Mouse (Mus musculus): ENCODE data around the gene B4galt3.

B4galt3 gene

DNA sequence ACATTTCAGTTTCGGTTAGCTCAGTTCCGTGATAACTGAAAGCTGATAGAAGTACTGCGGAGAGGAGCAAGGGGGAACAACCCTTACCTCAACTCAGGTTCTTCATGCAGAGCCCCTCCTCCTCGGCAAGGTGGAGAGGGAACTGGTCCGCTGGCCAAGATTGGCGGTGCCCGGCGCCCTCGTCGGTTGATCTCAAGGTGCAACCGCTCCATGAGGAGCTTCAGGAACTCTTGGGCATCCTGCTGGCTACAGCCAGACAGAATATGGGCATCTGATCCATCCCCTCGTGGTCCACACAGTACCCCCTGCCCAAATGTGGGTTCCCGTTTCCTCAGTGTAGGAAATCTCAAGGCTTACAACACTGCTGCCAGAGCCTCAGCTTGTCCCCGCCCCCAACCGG lies 14.4 kb downstream of the B4galt3 start:
- DNase-seq (ENCODE audit: low spot score in 2 of 2): peak in 1 of 2 experiments; percentile 31

DNA sequence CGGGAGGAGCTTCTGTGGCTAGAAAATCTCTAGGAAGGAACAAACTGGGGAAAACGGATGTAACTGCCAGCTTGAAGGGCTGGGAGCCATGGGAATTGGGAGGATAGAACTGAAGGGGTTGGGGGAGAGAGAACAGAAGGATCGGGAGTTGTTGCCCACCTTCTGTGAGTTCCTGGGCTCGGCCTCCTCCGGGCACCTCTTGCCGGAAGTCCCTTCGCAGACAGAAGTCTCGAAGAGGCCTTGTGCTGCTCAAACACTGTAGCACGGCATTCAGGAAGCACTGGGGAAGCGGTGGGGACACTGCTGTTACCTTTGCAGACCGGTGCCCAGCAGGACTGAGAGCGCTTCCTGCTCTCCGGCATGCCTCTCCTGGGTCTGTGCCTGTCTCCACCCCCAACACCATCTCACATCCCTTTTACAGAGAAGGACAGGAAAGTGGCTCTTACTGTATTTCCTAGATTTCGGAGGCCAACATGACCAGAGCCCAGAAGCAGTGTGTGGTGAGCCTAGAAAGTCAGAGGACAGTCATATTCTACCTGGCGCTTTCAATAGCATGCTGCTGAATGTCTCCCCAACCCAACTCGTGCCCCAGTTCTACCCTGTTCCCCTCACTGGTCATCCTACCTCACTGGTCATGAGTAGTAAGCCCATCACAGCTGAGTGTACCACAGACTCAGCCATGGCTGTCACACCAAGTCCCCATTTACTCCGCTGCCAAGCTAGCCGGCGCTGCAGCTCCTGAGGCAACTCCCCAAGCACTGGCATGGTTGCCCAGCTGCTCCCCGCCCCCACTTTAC lies 15.2 kb downstream of the B4galt3 start:
- peak; percentile 26 to 34 for DNase-seq (ENCODE audit: low spot score in 2 of 2)

DNA sequence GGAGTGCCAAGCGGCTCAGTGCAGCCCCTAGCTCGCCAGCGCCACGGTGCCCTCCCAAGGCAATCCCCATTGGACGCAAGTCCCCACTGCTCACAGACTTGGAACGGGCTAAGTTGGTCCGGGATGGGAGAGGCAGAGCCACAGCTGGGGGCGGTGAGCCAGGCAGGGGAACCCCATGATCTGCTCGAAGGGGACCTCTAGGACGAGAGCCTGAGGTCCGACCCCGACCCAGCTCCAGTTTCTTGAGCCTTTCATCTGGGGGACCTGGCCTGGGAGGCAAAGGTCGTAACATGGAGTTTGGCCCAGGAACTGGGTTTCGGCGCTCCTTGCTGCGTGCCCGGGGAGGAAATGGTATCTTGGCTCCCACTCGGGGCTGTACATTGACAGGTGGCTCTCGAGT lies 16.4 kb downstream of the B4galt3 start:
- DNase-seq (ENCODE audit: low spot score in 2 of 2): peak; percentile 42 to 56

DNA sequence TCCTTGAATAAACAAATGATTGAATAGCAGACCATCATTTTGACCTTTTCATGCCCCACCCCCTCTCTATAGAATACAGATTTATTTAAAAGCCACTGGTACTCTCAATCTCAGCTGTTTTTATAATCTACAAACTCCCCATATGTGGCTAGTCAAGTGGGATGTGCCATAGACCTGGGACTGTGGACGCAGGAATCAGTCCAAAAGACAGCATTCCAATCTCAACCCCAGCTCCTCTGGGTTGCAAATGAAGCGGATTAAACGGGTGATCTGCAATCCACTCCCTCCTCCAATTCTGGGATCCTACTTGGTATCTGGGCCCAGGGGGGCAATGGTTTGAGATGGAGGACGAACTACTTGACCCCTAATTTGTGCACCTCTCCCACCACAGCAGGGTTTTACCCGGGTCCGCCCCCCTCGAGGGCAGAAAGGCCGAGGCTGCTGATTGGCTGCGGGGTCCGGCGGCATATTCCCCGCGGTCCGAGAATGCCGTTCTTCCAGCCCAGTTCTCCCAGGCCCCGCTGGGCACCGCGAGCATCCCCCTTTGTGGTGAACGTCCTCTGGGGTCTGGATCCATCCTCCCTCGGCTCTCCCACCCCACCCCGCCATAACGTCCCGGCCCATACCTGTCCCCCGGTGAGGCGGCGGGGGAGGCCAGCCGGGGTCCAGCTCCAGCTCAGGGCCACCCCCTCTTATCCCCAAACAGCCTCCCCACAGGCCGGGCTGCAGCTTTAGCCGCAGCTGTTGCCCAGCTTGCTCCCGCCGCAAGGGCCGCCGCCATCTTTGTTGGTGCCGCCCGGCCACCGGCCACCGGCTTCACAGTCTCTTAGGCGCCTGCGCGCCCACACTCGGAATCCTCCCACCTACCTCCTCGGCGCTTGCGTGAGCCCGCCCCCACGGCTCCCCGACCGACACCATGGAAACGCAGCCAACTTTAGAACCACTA lies 17.3 kb downstream of the B4galt3 start, which contains the start of gene Usp21:
Gene Usp21, minus strand, starts transcription at position 856 of the 946 bp plus-strand sequence.
- DNase-seq (ENCODE audit: low spot score in 2 of 2): peak; percentile 97 to 98

DNA sequence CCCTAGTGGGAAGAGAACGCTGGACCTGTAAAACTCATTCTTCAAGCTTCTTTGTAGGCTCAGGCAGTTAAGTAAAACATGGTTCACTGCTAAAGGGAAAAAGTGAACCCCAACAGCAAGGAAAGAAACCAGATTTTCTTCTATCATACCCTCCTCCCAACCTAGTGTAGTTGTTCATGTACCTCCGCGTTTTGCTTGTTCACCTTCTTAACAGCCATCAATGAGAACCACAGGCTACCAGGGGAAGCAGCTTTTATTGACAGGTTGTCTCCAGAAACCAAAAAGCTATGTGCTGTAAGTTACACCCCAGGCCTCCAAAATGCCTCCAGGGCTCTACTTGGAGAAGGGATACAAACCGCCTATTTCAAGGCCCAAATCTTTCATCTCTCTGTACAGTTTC lies 18.2 kb downstream of the B4galt3 start:
- no peak for DNase-seq (ENCODE audit: low spot score in 2 of 2)

DNA sequence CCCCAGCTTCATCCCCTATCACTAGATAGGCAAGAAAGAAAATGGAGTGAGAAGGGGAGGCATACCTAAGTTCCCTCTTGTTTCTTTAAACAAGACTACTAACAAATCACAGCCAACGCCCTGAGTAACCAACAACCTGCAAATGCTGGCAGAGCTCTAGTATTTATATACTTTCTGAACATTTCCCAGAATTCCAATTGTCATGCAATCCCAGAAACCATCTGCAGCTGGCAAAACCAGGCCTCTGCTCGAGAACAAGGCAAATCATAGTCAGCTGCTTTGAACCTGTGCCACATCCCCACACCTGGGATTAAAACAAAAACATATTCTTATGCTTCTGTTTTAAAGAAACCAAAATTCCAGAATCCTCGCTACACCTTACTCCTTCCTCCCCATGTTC lies 23.2 kb downstream of the B4galt3 start:
- DNase-seq (ENCODE audit: low spot score in 2 of 2): no peak

DNA sequence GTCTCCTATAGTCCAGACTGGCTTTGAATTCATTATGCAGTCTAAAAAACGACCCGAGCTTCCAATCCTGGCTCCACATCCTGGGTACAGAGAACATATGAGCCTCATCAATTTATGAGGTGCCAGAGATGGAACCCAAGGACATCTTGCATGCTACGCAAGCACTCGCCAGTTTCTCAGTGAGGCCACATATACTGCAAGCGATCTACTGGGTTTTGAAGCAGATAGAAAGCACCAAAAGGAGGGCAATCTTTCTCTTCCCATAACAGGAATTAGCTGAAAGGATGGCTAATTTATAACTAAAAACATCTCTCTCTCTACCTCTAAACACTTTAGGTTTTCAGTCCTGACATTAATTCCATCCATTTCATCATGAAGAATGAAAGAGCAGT lies 23.8 kb downstream of the B4galt3 start:
- DNase-seq (ENCODE audit: low spot score in 2 of 2): peak in 1 of 2 experiments; percentile 36

DNA sequence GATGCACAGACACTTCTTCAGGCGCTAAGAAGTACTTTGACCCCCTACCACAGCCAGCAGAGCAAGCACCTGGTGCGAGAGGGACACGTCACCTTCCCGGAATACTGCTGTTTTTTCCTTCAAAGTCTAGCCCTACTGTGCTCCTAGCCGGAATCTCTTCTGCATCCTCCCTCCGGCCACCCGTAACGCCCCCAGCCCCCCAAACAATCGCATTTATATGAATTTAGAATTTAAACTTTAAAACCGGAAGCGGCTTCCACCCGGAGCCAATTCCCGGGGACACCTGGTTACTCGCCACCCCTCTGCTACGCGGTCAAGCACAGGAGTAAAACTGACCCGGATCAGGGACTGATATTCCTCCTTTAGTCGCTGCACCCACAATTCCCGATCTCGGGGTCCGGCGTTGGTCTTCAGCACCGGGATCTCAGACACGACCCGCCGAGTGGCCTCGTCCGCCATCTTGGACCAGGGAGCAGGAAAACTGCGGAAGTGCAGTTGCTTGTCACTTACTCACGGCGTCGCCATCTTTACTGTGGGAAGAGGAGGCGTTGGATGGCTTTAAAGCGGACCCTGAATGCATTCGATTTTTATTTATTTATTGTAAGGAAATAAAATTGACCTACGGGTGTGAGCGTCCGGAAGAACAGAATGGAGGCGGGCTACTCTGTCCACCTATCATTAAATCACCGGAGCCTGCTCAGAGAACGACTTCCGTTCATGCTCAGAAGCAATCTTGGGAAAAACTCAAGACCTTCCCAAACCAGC lies 24.4 kb downstream of the B4galt3 start, which contains the start of gene Ufc1:
Gene Ufc1, minus strand, starts transcription at position 727 of the 765 bp plus-strand sequence.
- DNase-seq (ENCODE audit: low spot score in 2 of 2): peak; percentile 87 to 91

DNA sequence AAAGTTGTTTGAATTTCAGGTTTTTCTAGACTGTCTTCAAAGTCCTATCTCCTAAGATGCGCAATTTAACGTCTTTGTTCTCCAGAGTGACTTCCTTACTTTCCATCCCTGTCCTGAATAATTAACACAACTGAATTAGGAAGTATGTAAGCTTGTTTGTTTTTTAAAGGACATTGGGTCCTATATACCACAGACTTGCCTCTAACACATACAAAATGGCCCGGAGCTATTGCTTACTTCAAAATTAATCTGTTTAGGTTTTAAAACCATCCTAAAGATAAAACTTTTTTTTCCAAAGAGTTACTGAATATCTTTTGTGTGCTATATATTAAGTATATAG lies 24.9 kb downstream of the B4galt3 start:
- no peak for DNase-seq (ENCODE audit: low spot score in 2 of 2)

DNA sequence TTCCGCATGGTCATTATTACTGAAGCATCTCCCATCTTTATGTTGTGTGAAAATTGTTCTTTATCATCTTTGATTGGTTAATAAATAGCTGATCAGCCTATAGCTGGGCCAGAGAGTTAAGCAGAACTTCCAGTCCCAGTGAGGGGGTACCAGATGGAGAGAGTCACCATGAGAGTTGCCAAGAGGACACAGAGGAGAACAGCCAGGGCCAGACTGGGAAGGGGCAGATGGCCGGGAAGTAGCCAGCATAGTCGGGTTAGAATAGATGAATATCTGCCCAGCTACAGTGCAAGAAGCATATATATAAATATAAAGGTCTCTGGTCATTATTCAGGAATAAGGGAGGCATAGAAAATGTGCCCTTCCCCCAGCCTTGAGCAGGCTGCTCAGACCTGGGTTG lies 28.1 kb downstream of the B4galt3 start:
- no peak for DNase-seq (ENCODE audit: low spot score in 2 of 2)

DNA sequence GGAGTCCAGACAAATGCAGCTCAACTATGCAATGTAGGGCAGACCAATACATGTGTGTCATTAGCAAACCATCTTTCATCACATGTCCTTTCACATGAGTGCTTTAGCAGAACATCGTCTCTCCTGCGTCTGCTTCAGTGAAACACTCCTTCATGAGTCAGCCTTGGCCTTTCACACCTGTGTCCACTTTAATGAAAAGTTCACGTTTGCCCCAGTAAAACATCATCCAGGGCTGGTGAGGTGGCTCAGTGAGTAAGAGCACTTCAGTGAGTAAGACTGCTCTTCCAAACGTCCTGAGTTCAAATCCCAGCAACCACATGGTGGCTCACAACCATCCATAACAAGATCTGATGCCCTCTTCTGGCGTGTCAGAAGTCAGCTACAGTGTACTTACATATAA lies 36.0 kb downstream of the B4galt3 start:
- DNase-seq (ENCODE audit: low spot score in 2 of 2): peak in 1 of 2 experiments; percentile 10

DNA sequence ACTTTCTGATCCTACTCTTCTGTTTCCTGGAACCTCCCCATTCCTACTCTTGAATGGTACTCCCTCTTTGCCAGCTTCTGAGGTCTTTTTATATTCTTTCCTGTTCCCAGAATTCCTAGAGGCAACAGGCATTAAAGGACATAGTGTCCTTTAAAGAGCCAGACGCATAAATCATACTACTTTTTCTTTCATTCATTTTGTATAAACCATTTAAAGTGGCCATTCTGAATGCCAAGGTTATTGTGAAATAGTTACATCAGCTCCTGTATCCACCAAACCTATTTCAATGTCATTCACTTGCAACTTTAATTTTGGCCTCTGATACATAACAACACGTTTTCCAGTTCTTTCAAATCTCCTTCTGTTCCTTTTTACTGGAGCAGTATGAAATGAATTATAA lies 39.2 kb downstream of the B4galt3 start:
- no peak for DNase-seq (ENCODE audit: low spot score in 2 of 2)

DNA sequence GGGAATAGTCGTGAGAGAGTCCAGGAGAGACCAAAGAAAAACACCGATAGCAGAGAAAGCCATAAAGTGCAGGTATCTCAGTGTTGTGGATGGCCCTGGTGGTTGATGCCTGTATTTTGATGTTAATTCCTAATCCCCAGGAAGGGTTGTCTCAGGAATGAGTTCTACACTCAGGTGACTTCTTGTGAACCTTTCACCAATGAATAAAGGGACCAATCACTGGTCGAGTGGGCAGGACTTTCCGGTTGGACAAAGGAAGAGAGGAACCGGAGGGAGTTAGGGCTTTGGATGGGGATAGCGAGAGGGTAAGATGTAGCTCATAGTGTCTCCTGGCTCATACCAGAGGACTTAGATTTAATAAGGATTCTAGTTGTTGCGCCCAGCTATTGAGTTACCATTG lies 49.6 kb downstream of the B4galt3 start:
- no peak for DNase-seq (ENCODE audit: low spot score in 2 of 2)

DNA sequence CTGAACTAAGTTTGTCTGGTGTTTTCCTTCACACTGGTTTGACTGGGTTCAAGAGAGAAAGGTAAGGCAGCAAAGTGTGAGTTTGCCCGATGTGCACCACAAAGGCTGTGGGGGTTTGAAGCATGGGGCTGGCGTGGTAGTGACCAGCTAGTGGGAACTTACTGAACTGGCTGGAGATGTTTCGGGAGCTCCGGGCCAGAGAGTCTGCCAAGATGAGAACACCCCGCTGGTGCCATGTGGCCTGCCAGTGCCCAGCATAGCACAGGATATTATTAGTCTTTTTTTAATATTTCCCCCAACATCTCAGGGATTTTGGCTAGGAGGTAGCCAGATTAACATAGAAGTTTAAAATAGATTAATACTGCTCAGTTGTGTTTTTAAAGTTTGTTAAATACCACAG lies 50.0 kb downstream of the B4galt3 start:
- no peak for DNase-seq (ENCODE audit: low spot score in 2 of 2)

DNA sequence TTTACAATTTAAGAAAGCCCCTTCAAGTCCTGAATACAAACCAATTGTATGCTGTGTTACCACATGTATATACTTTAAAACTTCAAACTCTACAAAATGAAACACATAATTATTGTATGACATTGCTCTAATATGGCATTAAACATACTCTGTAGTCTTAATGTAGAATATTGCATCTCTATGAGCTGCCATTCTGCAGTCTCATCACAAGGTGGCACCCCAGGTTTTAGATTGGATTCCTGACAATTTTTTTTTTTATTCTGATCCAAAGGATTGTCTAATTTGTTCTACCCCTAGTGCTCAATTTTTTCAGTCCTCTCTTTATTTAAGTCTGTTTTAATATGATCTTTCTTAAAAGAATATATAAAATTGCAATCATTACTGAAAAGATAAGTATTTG lies 51.3 kb downstream of the B4galt3 start:
- DNase-seq (ENCODE audit: low spot score in 2 of 2): no peak

DNA sequence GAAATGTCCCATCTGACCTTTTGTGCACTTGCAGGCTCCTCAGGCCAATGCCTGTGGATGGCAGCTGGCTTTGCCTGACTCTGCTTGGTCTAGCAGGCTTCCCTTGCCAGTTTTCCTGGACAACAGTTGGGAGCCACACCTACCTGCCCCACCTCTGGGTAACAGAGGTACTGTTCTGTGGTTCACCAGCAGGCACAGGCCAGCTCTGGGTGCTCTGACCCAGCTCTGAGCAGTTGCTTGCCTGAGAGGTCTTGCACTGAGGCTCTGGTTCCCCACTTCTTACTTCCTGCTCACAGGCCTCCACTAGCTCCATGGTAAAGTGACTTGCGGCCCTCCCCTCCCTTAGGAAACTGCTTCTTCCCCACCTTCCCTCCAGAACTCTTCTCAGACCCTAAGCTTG lies 51.9 kb downstream of the B4galt3 start:
- DNase-seq (ENCODE audit: low spot score in 2 of 2): no peak

DNA sequence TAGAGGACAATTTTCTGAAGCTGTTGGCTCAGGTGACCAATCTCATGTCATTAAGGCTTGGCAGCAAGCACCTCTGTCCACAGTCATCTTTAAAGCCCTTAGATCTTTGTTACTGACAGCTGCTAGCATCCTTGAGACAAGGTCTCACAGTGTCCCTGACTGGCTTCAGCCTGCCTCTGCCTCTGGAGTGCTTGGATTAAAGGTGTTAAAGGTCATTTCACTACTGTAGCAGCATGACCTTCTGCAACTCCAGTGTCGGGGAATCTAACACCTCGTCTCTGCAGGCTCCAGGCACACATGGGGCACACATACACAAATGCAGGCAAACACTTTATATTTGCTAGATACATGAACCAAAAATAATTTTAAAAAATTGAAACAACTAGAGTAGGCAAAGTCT lies 55.4 kb downstream of the B4galt3 start:
- DNase-seq (ENCODE audit: low spot score in 2 of 2): no peak
